Mouse (Mus musculus) gastrocnemius, postnatal 10 days (tissue): ENCODE results near the gene Chsy1. TPM values are rescaled to one million over a fixed set of nuclear protein-coding genes. Genes with fewer than 3 reads are reported as not detected.

Source experiments
- DNase-seq: peaks from one replicate; pipeline ENCODE4 v3.0.0; 2021; ENCODE audit warnings: mixed read lengths
- total RNA-seq, 2 experiments: library from RNA; stranded (reverse); gene quantifications; 2 replicates each; pipeline ENCODE4 v1.2.3; 2021

The Chsy1 gene
- total RNA-seq, 2 experiments from 2014 or later, result 12.1 to 19.0 TPM

GRCm38 (mm10) chr7:66109855-66110635 is 730 bp downstream of the Chsy1 start:
- peak; percentile 47 for DNase-seq

- no peak for DNase-seq
Observed at GRCm38 (mm10) chr7:66110636-66111112, 1.4 kb downstream of the Chsy1 start.

- no peak for DNase-seq
Observed at GRCm38 (mm10) chr7:66111211-66111610, 1.9 kb downstream of the Chsy1 start.

GRCm38 (mm10) chr7:66113561-66113960 is 4.2 kb downstream of the Chsy1 start:
- DNase-seq, result no peak

GRCm38 (mm10) chr7:66115821-66116343 is 6.6 kb downstream of the Chsy1 start:
- no peak for DNase-seq

GRCm38 (mm10) chr7:66116906-66117482 is 7.7 kb downstream of the Chsy1 start:
- DNase-seq, result no peak

GRCm38 (mm10) chr7:66118046-66118445 is 8.7 kb downstream of the Chsy1 start:
- no peak for DNase-seq

GRCm38 (mm10) chr7:66118796-66119195 is 9.5 kb downstream of the Chsy1 start:
- DNase-seq, result no peak

GRCm38 (mm10) chr7:66120139-66120538 is 10.8 kb downstream of the Chsy1 start:
- DNase-seq, result no peak

- DNase-seq, result no peak
Observed at GRCm38 (mm10) chr7:66120702-66121396, 11.5 kb downstream of the Chsy1 start.

- no peak for DNase-seq
Observed at GRCm38 (mm10) chr7:66124551-66124968, 15.2 kb downstream of the Chsy1 start.

- DNase-seq, result no peak
Observed at GRCm38 (mm10) chr7:66125368-66125767, 16.1 kb downstream of the Chsy1 start.

- DNase-seq, result no peak
Observed at GRCm38 (mm10) chr7:66127951-66128645, 18.8 kb downstream of the Chsy1 start.

- no peak for DNase-seq
Observed at GRCm38 (mm10) chr7:66128857-66129256, 19.5 kb downstream of the Chsy1 start.

- no peak for DNase-seq
Observed at GRCm38 (mm10) chr7:66130296-66130695, 21.0 kb downstream of the Chsy1 start.

- no peak for DNase-seq
Observed at GRCm38 (mm10) chr7:66131776-66132421, 22.6 kb downstream of the Chsy1 start.

GRCm38 (mm10) chr7:66134154-66134553 is 24.8 kb downstream of the Chsy1 start:
- DNase-seq, result no peak

- no peak for DNase-seq
Observed at GRCm38 (mm10) chr7:66135644-66136043, 26.3 kb downstream of the Chsy1 start.

GRCm38 (mm10) chr7:66136187-66136586 is 26.9 kb downstream of the Chsy1 start:
- DNase-seq, result no peak

- DNase-seq, result no peak
Observed at GRCm38 (mm10) chr7:66137309-66137708, 28.0 kb downstream of the Chsy1 start.

- no peak for DNase-seq
Observed at GRCm38 (mm10) chr7:66138301-66138700, 29.0 kb downstream of the Chsy1 start.

- no peak for DNase-seq
Observed at GRCm38 (mm10) chr7:66138878-66139277, 29.6 kb downstream of the Chsy1 start.
